In genomic region chr16:43096040-43096439, GRCm38 (mm10) we compare ENCODE assay signal across 26 mouse cellular contexts.
DNase-seq lines count a peak whose midpoint lies in the region; ATAC-seq lines count a peak whose summit lies in the region.
"Had no signal": no experiment of that assay in that cellular context is flagged by ENCODE, and none has a peak within 500 bp of the region (broad histone marks: within the 10 kb centered on the region; RNA-seq: fewer than 3 reads in every experiment).

No protein-coding gene starts in this region.

- no peak overlapping the region for H3K4me3 ChIP-seq in forebrain, embryonic 13.5 days
- H3K4me3 ChIP-seq in forebrain, embryonic 10.5 days: no peak overlapping the region
- H3K4me3 ChIP-seq in midbrain, embryonic 13.5 days (replicated peaks): no peak overlapping the region
- no peak overlapping the region for H3K4me3 ChIP-seq in midbrain, embryonic 11.5 days (ENCODE audit: low read depth, low read length)
- H3K4me3 ChIP-seq in hindbrain, embryonic 13.5 days: no peak overlapping the region
- H3K4me3 ChIP-seq: embryonic facial prominence, embryonic 12.5 days; gastrocnemius, adult 2 months; heart, embryonic 10.5 days; intestine, embryonic 15.5 days; limb, embryonic 10.5 days; liver, embryonic 15.5 days; lung, embryonic 15.5 days had no signal

- H3K27me3 ChIP-seq in forebrain, embryonic 13.5 days: no peaks in the 10 kb centered on the region
- H3K27me3 ChIP-seq in forebrain, embryonic 10.5 days (ENCODE audit: poor library complexity, severe bottlenecking): no peaks in the 10 kb centered on the region
- H3K27me3 ChIP-seq in midbrain, embryonic 13.5 days: no peaks in the 10 kb centered on the region
- no peaks in the 10 kb centered on the region for H3K27me3 ChIP-seq in midbrain, embryonic 11.5 days (ENCODE audit: control insufficient read depth, insufficient read depth, low read length)
- H3K27me3 ChIP-seq in hindbrain, embryonic 13.5 days: no peaks in the 10 kb centered on the region
- H3K27me3 ChIP-seq: embryonic facial prominence, embryonic 12.5 days; intestine, embryonic 15.5 days; liver, embryonic 15.5 days; lung, embryonic 15.5 days had no signal

- H3K36me3 ChIP-seq in forebrain, embryonic 13.5 days (ENCODE audit: poor library complexity, severe bottlenecking): no peaks in the 10 kb centered on the region
- H3K36me3 ChIP-seq in forebrain, embryonic 10.5 days (replicated peaks): no peaks in the 10 kb centered on the region
- H3K36me3 ChIP-seq in midbrain, embryonic 13.5 days: no peaks in the 10 kb centered on the region
- H3K36me3 ChIP-seq in midbrain, embryonic 11.5 days (ENCODE audit: control insufficient read depth, insufficient read depth, low read length): no peaks in the 10 kb centered on the region
- no peaks in the 10 kb centered on the region for H3K36me3 ChIP-seq in hindbrain, embryonic 13.5 days
- H3K36me3 ChIP-seq: embryonic facial prominence, embryonic 12.5 days; heart, embryonic 10.5 days; intestine, embryonic 15.5 days; limb, embryonic 10.5 days; liver, embryonic 15.5 days; lung, embryonic 15.5 days had no signal

- H3K9me3 ChIP-seq in forebrain, embryonic 13.5 days (replicated peaks): no peaks in the 10 kb centered on the region
- no peaks in the 10 kb centered on the region for H3K9me3 ChIP-seq in forebrain, embryonic 10.5 days
- H3K9me3 ChIP-seq in midbrain, embryonic 13.5 days: no peaks in the 10 kb centered on the region
- no peaks in the 10 kb centered on the region for H3K9me3 ChIP-seq in midbrain, embryonic 11.5 days (ENCODE audit: control insufficient read depth, low read length)
- H3K9me3 ChIP-seq in hindbrain, embryonic 13.5 days: no peaks in the 10 kb centered on the region
- H3K9me3 ChIP-seq: embryonic facial prominence, embryonic 12.5 days; heart, embryonic 10.5 days; intestine, embryonic 15.5 days; limb, embryonic 10.5 days; liver, embryonic 15.5 days; lung, embryonic 15.5 days had no signal

- H3K4me2 ChIP-seq in forebrain, embryonic 13.5 days: no peak overlapping the region
- H3K4me2 ChIP-seq in midbrain, embryonic 13.5 days (replicated peaks): no peak overlapping the region
- H3K4me2 ChIP-seq in midbrain, embryonic 11.5 days: no peak overlapping the region
- H3K4me2 ChIP-seq in hindbrain, embryonic 13.5 days: no peak overlapping the region
- H3K4me2 ChIP-seq: embryonic facial prominence, embryonic 12.5 days; intestine, embryonic 15.5 days; liver, embryonic 15.5 days; lung, embryonic 15.5 days had no signal

- H3K9ac ChIP-seq in forebrain, embryonic 13.5 days: no peak overlapping the region
- no peak overlapping the region for H3K9ac ChIP-seq in midbrain, embryonic 13.5 days (replicated peaks)
- H3K9ac ChIP-seq in midbrain, embryonic 11.5 days (ENCODE audit: low read length): no peak overlapping the region
- H3K9ac ChIP-seq in hindbrain, embryonic 13.5 days: no peak overlapping the region
- H3K9ac ChIP-seq: embryonic facial prominence, embryonic 12.5 days; intestine, embryonic 15.5 days; liver, embryonic 15.5 days; lung, embryonic 15.5 days had no signal

- H3K27ac ChIP-seq in forebrain, embryonic 13.5 days: no peak overlapping the region; the same call in 1 of the 2 replicates
- H3K27ac ChIP-seq in forebrain, embryonic 10.5 days: no peak overlapping the region
- H3K27ac ChIP-seq in midbrain, embryonic 13.5 days: peak overlapping the region; percentile 21; the same call in 1 of the 2 replicates
- H3K27ac ChIP-seq in midbrain, embryonic 11.5 days (ENCODE audit: low read depth, low read length): no peak overlapping the region
- peak overlapping the region; percentile 71 for H3K27ac ChIP-seq in hindbrain, embryonic 13.5 days
- H3K27ac ChIP-seq: embryonic facial prominence, embryonic 12.5 days; gastrocnemius, adult 2 months; heart, embryonic 10.5 days; intestine, embryonic 15.5 days; limb, embryonic 10.5 days; liver, embryonic 15.5 days; lung, embryonic 15.5 days; macrophage had no signal

- ATAC-seq in forebrain, embryonic 13.5 days: peak; percentile 67
- ATAC-seq in midbrain, embryonic 13.5 days: peak; percentile 55; the same call in 1 of the 2 replicates
- no peak for ATAC-seq in midbrain, embryonic 11.5 days (ENCODE audit: low FRiP score)
- peak; percentile 76; the same call in 1 of the 2 replicates for ATAC-seq in hindbrain, embryonic 13.5 days (ENCODE audit: low FRiP score)
- ATAC-seq: intestine, embryonic 15.5 days had no signal

- peaks cover 26% of the 10 kb centered on the region for H3K4me1 ChIP-seq in forebrain, embryonic 13.5 days
- H3K4me1 ChIP-seq in forebrain, embryonic 10.5 days: no peaks in the 10 kb centered on the region
- H3K4me1 ChIP-seq in midbrain, embryonic 13.5 days (replicated peaks): no peaks in the 10 kb centered on the region; the same call in 1 of the 2 replicates
- no peaks in the 10 kb centered on the region for H3K4me1 ChIP-seq in midbrain, embryonic 11.5 days (ENCODE audit: control insufficient read depth, insufficient read depth, low read length)
- H3K4me1 ChIP-seq in hindbrain, embryonic 13.5 days (replicated peaks): 0 out of 2 replicates have a peak, but pooled peaks cover 3% of the 10 kb centered on the region
- H3K4me1 ChIP-seq: embryonic facial prominence, embryonic 12.5 days; heart, embryonic 10.5 days; intestine, embryonic 15.5 days; limb, embryonic 10.5 days; liver, embryonic 15.5 days; lung, embryonic 15.5 days had no signal

- no peak for DNase-seq in forebrain, embryonic 10.5 days (ENCODE audit: extremely low spot score, low spot score)
- DNase-seq in midbrain, embryonic 11.5 days (ENCODE audit: low spot score, missing footprints): no peak
- DNase-seq in R1 (ENCODE audit: low read depth, low spot score): peak; percentile 20
- DNase-seq in cerebellum, adult 18-20 months: no peak
- DNase-seq in adrenal gland, postnatal 14 days: no peak
- DNase-seq: adrenal gland, postnatal 25 days; cerebellum, adult 11-12 months; cerebellum, postnatal 25 days; gastrocnemius, adult 2 months; heart, postnatal 4 days; kidney, adult 8-10 months; kidney, postnatal 10 days; liver; right cerebral cortex, adult 18-20 months; right cerebral cortex, postnatal 4 days; thymus, postnatal 14 days had no signal

Comparison
In these comparisons a context has a peak if more than half of its experiments do, and no peak if none do; other contexts are left out.
1. H3K27ac ChIP-seq: peak in midbrain, embryonic 13.5 days (single experiment) and hindbrain, embryonic 13.5 days (single experiment); none in forebrain, embryonic 13.5 days (single experiment), forebrain, embryonic 10.5 days (single experiment) and midbrain, embryonic 11.5 days (single experiment).